Mouse (Mus musculus) CH12.LX (cell line): Measurements from ENCODE around the gene Slc25a36.

Source experiments
- CTCF ChIP-seq, 2 experiments: IDR thresholded peaks in 1 of 2; conservative IDR thresholded peaks in 1 of 2; 2 replicates each; pipeline ENCODE4 v1.5.1; 2011 to 2012; ENCODE audit warnings: low read depth in 2 of 2, low read length in 2 of 2, improper control_type of control experiment in 1 of 2, inconsistent platforms in 1 of 2, mild to moderate bottlenecking in 1 of 2, moderate library complexity in 1 of 2
- EP300 ChIP-seq: IDR thresholded peaks from 2 replicates; pipeline ENCODE4 v1.6.1; 2011; ENCODE audit warnings: low read length, improper control_type of control experiment
- MAX ChIP-seq: IDR thresholded peaks from 2 replicates; pipeline ENCODE4 v1.6.1; 2011; ENCODE audit warnings: low read length, improper control_type of control experiment
- MYC ChIP-seq: IDR thresholded peaks from 2 replicates; pipeline ENCODE4 v1.6.1; 2011; ENCODE audit warnings: low read depth, mild to moderate bottlenecking, improper control_type of control experiment, low read length
- POLR2A ChIP-seq: IDR thresholded peaks from 2 replicates; pipeline ENCODE4 v1.6.1; 2011; ENCODE audit warnings: low read depth, mild to moderate bottlenecking, improper control_type of control experiment, low read length
- POLR2AphosphoS2 ChIP-seq: IDR thresholded peaks from 2 replicates; pipeline ENCODE4 v1.6.1; 2011; ENCODE audit warnings: low read depth, low read length, improper control_type of control experiment
- RAD21 ChIP-seq: IDR thresholded peaks from 2 replicates; pipeline ENCODE4 v1.6.1; 2011; ENCODE audit warnings: low read depth, mild to moderate bottlenecking, low read length, improper control_type of control experiment, moderate library complexity
- USF1 ChIP-seq: IDR thresholded peaks from 2 replicates; pipeline ENCODE4 v1.6.1; 2014; ENCODE audit warnings: low read depth, mild to moderate bottlenecking, inconsistent platforms, low read length, improper control_type of control experiment
- ZNF384 ChIP-seq: IDR thresholded peaks from 2 replicates; pipeline ENCODE4 v1.6.1; 2012; ENCODE audit warnings: low read depth, low read length, improper control_type of control experiment, inconsistent platforms

- TF ChIP-seq POLR2A (no peak), MAX (no peak), ZNF384 (no peak), USF1 (no peak), CTCF (conservative IDR thresholded peaks at IDR 0.05 in 1 of 2, IDR thresholded peaks at IDR 0.05 in 1 of 2; ENCODE audit: low read depth in 2 of 2, low read length in 2 of 2) (no peak), EP300 (no peak), MYC (no peak), POLR2AphosphoS2 (no peak), RAD21 (no peak)
Measured at GRCm38 (mm10) chr9:97142558-97142957, 31.6 kb upstream of the Slc25a36 start.
